Mouse (Mus musculus) thymus, adult 2 months (tissue): ENCODE data around the gene Rtn4. TPM values are rescaled to one million over a fixed set of nuclear protein-coding genes. Genes with fewer than 3 reads are reported as not detected.
A peak's percentile ranks its signal among the peaks of the same experiment; 100 is the strongest.

ENCODE experiments used
- DNase-seq: peaks from one replicate; pipeline ENCODE4 v3.0.0; 2021
- H3K27ac ChIP-seq: fragments of 200-500 bp; 2 replicates; pipeline ENCODE4 v1.5.1; 2012; ENCODE audit warnings: low read length, control low read depth; ENCODE audit not compliant: control insufficient read depth, insufficient read depth
- H3K27me3 ChIP-seq: fragments of 200-500 bp; 2 replicates; pipeline ENCODE4 v1.6.1; 2012; ENCODE audit warnings: mild to moderate bottlenecking, low read length, moderate library complexity, mixed read lengths; ENCODE audit not compliant: control insufficient read depth, insufficient read depth
- H3K36me3 ChIP-seq: fragments of 200-500 bp; 2 replicates; pipeline ENCODE4 v1.6.1; 2012; ENCODE audit warnings: mild to moderate bottlenecking, low read length, moderate library complexity; ENCODE audit not compliant: control insufficient read depth, insufficient read depth
- H3K4me1 ChIP-seq: fragments of 200-500 bp; replicated peaks from 2 replicates; pipeline ENCODE4 v1.6.1; 2012; ENCODE audit warnings: low read length; ENCODE audit not compliant: control insufficient read depth, insufficient read depth
- H3K4me3 ChIP-seq: fragments of 200-500 bp; 2 replicates; pipeline ENCODE4 v1.5.1; 2012; ENCODE audit warnings: mild to moderate bottlenecking, low read length, control low read depth, moderate library complexity; ENCODE audit not compliant: control insufficient read depth, insufficient read depth
- CTCF ChIP-seq: fragments of 200-500 bp; IDR thresholded peaks from 2 replicates; pipeline ENCODE4 v1.5.1; 2012; ENCODE audit warnings: mild to moderate bottlenecking, control low read depth, low read length, moderate library complexity, borderline replicate concordance; ENCODE audit not compliant: control insufficient read depth, poor library complexity, insufficient read depth; ENCODE audit errors: extremely low read depth
- POLR2A ChIP-seq: fragments of 200-500 bp; IDR thresholded peaks from 2 replicates; pipeline ENCODE4 v1.6.1; 2012; ENCODE audit warnings: mild to moderate bottlenecking, low read length, control low read depth, moderate library complexity; ENCODE audit not compliant: control insufficient read depth, poor library complexity, insufficient read depth; ENCODE audit errors: extremely low read depth
- WGBS: fragments of 180-500 bp; shearing (Covaris S2); methylation state at CpG from one replicate; pipeline ENCODE4 v1.1.7; 2018; 5-methylcytosine and 5-hydroxymethylcytosine counted together
- polyA plus RNA-seq: library from polyadenylated mRNA; depleted of rRNA; stranded (reverse); fragments of >200 nt; gene quantifications from 2 replicates; pipeline ENCODE4 v1.2.3, GENCODE M21; 2012

Gene Rtn4
- polyA plus RNA-seq, 1 experiment, result 81.6 TPM

DNA sequence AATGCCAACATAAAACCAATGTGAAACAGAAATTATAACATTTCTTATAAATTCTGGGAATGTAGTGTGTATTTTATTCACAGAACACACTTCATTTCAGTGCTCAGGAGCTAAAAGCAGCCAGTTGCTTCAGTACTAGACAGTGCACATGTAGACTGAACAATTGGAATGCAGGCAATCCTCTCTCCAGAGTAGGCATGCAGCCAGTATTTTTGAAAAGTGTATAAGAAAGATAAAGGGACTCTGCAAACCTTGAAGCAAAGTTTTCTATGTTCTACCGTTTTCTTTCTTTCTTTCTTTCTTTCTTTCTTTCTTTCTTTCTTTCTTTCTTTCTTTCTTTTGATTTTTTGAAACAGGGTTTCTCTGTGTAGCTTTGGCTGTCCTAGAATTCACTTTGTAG, 1.2 kb upstream of the Rtn4 start:
- TF ChIP-seq CTCF (no peak), POLR2A (no peak)
- H3K36me3 ChIP-seq, result no peaks in the 10 kb centered on the region
- 86% methylated on average over 1 of the region's 1 CpGs for WGBS
- no peak overlapping the region for H3K27ac ChIP-seq
- H3K4me1 ChIP-seq, result no peaks in the 10 kb centered on the region
- no peak for DNase-seq
- H3K4me3 ChIP-seq, result no peak overlapping the region
- no peaks in the 10 kb centered on the region for H3K27me3 ChIP-seq

DNA sequence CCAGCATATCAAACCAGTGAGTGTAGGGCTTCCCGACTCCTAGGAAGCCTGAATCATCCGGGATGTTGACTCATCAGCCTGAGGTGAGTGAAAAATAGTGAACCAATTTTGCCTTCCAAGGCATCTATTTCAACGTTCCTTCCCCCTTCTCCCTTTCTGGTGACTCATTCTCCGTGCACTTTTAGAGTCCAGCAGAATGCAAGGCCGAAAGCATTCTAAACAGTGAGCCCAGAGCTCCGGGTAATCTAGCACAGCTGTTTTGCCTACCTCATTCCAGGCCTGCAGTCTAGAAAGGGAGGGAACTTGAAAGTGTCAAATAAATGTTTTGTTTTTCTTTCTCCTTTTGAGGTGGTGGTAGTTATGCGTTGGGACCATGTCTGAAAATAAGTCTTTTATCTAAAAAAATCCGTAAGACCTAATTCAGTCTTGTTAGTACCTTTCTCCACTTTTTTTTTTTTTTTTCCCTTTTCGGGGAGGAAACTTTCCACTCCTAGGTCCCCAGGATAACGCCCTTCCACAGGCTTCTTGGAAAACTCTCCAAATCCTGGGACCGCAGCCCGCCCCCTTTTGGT, 550 bp upstream of the Rtn4 start:
- H3K36me3 ChIP-seq, result no peaks in the 10 kb centered on the region
- 26% methylated on average over 12 of the region's 12 CpGs for WGBS
- H3K27ac ChIP-seq, result no peak overlapping the region
- no peak for TF ChIP-seq CTCF
- TF ChIP-seq POLR2A, result no peak
- H3K4me3 ChIP-seq, result no peak overlapping the region
- no peaks in the 10 kb centered on the region for H3K27me3 ChIP-seq
- peak; percentile 11 for DNase-seq
- H3K4me1 ChIP-seq, result no peaks in the 10 kb centered on the region

DNA sequence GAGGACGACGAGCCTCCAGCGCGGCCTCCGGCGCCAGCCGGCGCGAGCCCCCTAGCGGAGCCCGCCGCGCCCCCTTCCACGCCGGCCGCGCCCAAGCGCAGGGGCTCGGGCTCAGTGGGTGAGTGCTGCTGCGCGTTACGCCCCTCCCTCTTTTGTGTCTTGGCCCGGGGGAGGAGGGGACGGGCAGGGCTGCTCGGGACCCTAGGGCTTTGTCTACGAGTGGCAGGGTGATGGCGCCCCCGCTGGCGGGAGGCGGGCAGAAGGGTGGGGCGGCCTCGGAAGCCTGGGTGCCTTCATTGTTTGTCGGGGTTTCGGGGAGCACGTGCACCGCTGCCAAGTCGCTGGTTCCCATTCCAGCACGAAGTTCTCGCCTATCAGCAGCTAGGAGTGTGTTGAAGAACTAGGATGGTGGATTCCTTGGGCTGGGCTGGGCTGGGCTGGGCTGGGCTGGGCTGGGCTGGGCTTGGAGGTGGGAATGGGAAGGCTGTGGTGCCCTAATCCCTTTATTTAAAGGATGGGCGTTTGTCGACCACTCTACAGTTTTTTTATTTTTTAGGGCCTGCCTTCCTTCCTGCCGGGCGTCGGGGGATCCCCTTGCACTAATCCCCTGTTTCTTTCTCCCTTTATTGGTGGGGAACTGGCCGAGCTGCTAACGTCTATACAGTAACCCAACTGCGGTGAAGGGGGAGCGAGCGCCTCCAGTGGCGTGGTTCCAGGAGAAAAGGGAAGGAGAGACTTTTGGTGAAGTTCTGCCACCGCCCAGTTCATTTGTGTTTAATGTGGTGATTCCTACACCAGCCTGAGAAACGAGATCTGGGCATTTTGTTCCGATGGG, 1.0 kb downstream of the Rtn4 start:
- peak; percentile 96 for DNase-seq
- Histone ChIP-seq H3K4me1 (no peaks in the 10 kb centered on the region), H3K4me3 (peak overlapping the region; percentile 82), H3K36me3 (no peaks in the 10 kb centered on the region), H3K27ac (peak overlapping the region; percentile 57; the same call in 1 of the 2 replicates), H3K27me3 (no peaks in the 10 kb centered on the region)
- WGBS, result under 1% methylated on average over 53 of the region's 53 CpGs
- TF ChIP-seq POLR2A, result peak; percentile 74
- peak; percentile 92 for TF ChIP-seq CTCF

DNA sequence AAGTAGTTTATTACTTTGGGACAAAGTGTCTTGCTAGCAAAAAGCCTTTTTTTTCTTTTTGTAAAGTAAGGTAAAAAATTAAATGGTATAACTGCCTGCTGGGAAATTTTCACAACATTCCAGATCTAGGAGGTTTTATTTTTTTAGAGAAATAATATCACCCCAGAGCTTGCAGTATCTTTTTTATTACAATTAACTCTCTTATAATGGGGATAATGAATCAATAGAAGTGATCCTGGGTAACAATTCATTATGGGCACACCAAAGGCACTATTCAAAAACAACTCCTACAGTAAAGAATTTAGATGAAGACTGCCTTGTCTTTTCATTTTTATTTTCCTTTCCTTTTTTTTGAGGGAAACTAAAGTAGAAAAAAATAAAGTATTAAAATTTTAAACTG, 2.0 kb downstream of the Rtn4 start:
- Histone ChIP-seq H3K27me3 (no peaks in the 10 kb centered on the region), H3K4me1 (no peaks in the 10 kb centered on the region), H3K36me3 (no peaks in the 10 kb centered on the region), H3K27ac (no peak overlapping the region), H3K4me3 (no peak overlapping the region)
- DNase-seq, result no peak
- no peak for TF ChIP-seq POLR2A
- TF ChIP-seq CTCF, result no peak

DNA sequence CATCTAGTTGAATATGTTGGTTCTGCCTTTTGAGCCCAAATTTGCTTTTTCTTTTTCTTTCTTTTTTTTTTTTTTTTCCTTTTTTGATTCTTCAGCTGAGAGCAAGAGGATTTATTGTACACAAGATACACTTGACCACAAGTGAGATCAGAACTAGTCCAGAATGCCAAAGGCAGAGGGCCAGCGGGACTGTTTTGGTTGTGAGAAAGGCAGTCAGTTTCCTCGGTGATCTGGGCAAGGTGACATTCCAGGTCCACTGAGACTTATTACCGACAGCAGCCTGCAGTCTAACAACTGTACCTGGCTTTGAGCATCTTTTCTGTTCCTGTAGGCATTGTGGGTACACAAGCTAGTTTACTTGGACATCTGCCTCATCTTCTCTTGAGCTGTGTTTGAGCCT, 10.0 kb downstream of the Rtn4 start:
- Histone ChIP-seq H3K36me3 (peaks cover 3% of the 10 kb centered on the region; the same call in 1 of the 2 replicates), H3K4me3 (no peak overlapping the region), H3K27ac (no peak overlapping the region), H3K27me3 (no peaks in the 10 kb centered on the region), H3K4me1 (no peaks in the 10 kb centered on the region)
- no peak for DNase-seq
- WGBS, result 88% methylated on average over 3 of the region's 3 CpGs
- TF ChIP-seq POLR2A (no peak), CTCF (no peak)

DNA sequence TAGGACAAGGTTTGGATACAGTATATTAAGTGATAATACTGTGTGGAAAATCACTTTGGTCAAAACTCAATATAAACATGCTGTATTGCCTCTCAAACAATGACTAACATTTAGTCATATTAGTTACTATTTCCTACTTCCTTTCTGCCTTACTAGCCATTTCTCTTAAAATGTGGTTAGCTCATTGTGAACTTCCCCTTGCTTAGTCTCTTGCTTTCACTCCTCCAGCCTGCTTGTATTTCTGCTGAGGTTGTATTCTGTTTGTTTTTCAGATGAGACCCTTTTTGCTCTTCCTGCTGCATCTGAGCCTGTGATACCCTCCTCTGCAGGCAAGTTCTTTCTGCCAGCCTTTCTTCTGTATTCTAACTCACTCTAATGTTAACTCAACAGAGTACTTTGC, 12.5 kb downstream of the Rtn4 start:
- no peak overlapping the region for H3K4me3 ChIP-seq
- H3K4me1 ChIP-seq, result no peaks in the 10 kb centered on the region
- no peak for TF ChIP-seq POLR2A
- TF ChIP-seq CTCF, result no peak
- DNase-seq, result no peak
- H3K36me3 ChIP-seq, result peaks cover 3% of the 10 kb centered on the region; the same call in 1 of the 2 replicates
- H3K27ac ChIP-seq, result no peak overlapping the region
- no peaks in the 10 kb centered on the region for H3K27me3 ChIP-seq
